Mouse (Mus musculus): ENCODE measurements at regions not wholly inside any gene's neighbourhood (a gene's known extent, or its start where the extent isn't known, plus 50 kb on each side); places are given as distances from the start of the nearest gene placed in this dataset.
A peak's percentile ranks its signal among the peaks of the same experiment; 100 is the strongest.

DNA sequence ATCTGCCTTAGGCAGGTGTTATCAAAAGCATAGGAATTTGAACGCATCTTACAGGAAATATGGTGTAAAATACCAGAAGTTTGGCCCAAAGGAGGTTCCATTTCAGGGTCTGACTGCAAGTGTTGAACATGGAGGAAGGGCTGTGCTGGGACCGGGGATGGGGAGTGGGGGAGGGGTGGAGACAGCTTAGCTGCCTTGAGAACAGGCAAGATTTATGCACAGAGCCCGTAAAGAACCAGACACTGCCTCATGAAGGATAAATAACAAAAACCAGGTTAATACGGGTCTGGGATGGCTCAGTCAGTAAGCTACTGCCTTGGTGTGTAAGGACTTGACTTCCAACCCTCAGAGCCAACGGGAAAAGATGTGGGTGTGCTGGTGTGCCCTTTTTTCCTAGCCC, 91.1 kb downstream of the 3110018I06Rik start:
- H3K4me2 ChIP-seq (replicated peaks; ENCODE audit: low read depth, low read length) = no peak overlapping the region
- 51% methylated on average over 5 of the region's 5 CpGs for WGBS
- H3K9me3 ChIP-seq (ENCODE audit: control insufficient read depth, low read depth, low read length) = no peaks in the 10 kb centered on the region
- no peak overlapping the region for H3K9ac ChIP-seq (replicated peaks; ENCODE audit: low read depth, low read length)
- H3K36me3 ChIP-seq (ENCODE audit: control insufficient read depth, insufficient read depth, low read length) = no peaks in the 10 kb centered on the region
- H3K4me3 ChIP-seq (ENCODE audit: low read depth, low read length) = no peak overlapping the region
- no peaks in the 10 kb centered on the region for H3K27me3 ChIP-seq (ENCODE audit: control insufficient read depth, insufficient read depth, low read length)
- no peak for ATAC-seq (ENCODE audit: insufficient number of reproducible peaks, insufficient read depth, low FRiP score, low read depth)
- H3K4me1 ChIP-seq (ENCODE audit: control insufficient read depth, insufficient read depth, low read length) = no peaks in the 10 kb centered on the region
- H3K27ac ChIP-seq (ENCODE audit: low read length) = no peak overlapping the region

DNA sequence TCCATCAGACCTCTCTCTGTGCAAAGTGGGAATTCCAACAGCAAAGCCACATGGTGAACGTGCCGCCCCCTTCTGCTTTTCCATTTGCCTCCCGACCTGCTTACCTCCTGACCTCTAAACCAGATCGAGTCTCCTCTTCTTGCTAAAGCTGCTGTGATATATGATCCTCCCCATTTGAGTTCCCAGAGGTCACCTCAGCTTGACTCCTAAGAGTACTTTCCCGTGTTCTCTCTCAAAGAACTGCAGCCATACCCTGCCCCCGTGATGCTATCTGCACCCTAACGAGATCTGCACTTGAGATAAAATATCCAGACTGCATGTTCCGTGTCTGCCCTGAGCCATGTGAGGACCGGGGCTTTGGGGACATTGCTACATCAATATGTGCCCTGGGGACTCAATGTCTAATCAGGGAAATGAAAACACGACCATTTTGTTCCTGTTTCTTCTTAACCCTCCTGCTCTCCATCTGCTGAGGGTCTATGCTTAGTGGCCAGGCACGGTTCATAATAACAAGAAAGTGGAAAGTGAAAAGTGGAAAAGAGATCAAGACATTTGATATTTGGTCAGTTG, 94.8 kb downstream of the 3110018I06Rik start:
- WGBS = 22% methylated on average over 11 of the region's 11 CpGs

DNA sequence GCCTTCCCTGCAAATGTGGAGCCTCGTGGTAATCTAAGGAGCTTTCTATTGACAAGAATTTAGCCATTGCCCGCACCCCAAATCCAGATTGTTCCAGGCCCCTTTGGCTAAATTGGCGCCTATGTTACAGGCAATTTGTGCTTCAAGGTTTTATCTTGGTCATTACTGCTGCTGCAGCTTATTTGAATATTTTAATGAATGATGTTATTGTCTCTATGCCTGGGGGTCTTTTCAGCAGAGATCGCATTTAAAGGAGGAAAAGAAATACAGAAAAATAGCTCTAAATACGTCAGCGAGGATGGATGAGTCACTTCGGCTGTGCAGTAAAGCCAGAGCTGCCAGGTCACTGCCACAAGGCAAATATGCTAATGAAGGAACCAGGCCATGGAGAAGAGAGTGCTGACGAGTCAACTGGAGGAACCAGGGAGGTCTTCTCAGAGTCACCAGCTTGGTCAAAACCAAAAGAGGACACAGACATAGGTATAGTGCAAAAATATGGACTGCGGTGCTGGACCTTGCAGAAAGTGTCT, 97.3 kb downstream of the 3110018I06Rik start:
- no peak overlapping the region for H3K27ac ChIP-seq (ENCODE audit: low read length)
- ATAC-seq (ENCODE audit: insufficient number of reproducible peaks, insufficient read depth, low FRiP score, low read depth) = no peak
- no peaks in the 10 kb centered on the region for H3K36me3 ChIP-seq (ENCODE audit: control insufficient read depth, insufficient read depth, low read length)
- H3K9me3 ChIP-seq (ENCODE audit: control insufficient read depth, low read depth, low read length) = no peaks in the 10 kb centered on the region
- no peaks in the 10 kb centered on the region for H3K4me1 ChIP-seq (ENCODE audit: control insufficient read depth, insufficient read depth, low read length)
- no peak overlapping the region for H3K9ac ChIP-seq (replicated peaks; ENCODE audit: low read depth, low read length)
- H3K27me3 ChIP-seq (ENCODE audit: control insufficient read depth, insufficient read depth, low read length) = no peaks in the 10 kb centered on the region
- H3K4me3 ChIP-seq (ENCODE audit: low read depth, low read length) = no peak overlapping the region
- no peak overlapping the region for H3K4me2 ChIP-seq (replicated peaks; ENCODE audit: low read depth, low read length)
- 72% methylated on average over 9 of the region's 9 CpGs for WGBS

More for the DNA sequence above, 94.8 kb downstream of the 3110018I06Rik start:
- H3K4me3 ChIP-seq (ENCODE audit: low read depth, low read length) = no peak overlapping the region
- no peaks in the 10 kb centered on the region for H3K27me3 ChIP-seq (ENCODE audit: control insufficient read depth, insufficient read depth, low read length)
- H3K4me2 ChIP-seq (replicated peaks; ENCODE audit: low read depth, low read length) = no peak overlapping the region
- H3K36me3 ChIP-seq (ENCODE audit: control insufficient read depth, insufficient read depth, low read length) = no peaks in the 10 kb centered on the region
- no peaks in the 10 kb centered on the region for H3K9me3 ChIP-seq (ENCODE audit: control insufficient read depth, low read depth, low read length)
- H3K9ac ChIP-seq (replicated peaks; ENCODE audit: low read depth, low read length) = no peak overlapping the region
- no peaks in the 10 kb centered on the region for H3K4me1 ChIP-seq (ENCODE audit: control insufficient read depth, insufficient read depth, low read length)
- no peak for ATAC-seq (ENCODE audit: insufficient number of reproducible peaks, insufficient read depth, low FRiP score, low read depth)
- H3K27ac ChIP-seq (ENCODE audit: low read length) = no peak overlapping the region

DNA sequence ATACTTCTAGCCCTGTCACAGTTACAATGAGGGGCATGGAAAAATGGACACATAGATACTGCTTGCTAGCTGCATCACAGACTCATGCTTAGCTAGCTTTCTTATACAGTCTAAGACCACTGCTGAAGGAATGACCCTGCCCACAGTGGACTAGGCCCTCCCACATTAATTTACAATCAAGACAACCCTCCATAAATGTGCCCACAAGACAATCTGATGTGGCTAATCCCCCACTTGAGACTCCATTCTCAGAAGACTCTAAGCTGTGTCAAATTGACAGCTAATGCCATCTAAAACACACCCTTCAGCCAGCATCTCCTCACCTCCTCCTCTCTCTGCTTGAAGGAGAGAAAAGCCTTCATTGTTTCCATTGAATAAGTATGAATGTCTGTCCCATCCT, 107.8 kb downstream of the 3110018I06Rik start:
- ATAC-seq (ENCODE audit: insufficient number of reproducible peaks, insufficient read depth, low FRiP score, low read depth) = no peak
- Histone ChIP-seq H3K9me3 (ENCODE audit: control insufficient read depth, low read depth, low read length) (no peaks in the 10 kb centered on the region), H3K36me3 (ENCODE audit: control insufficient read depth, insufficient read depth, low read length) (no peaks in the 10 kb centered on the region), H3K27me3 (ENCODE audit: control insufficient read depth, insufficient read depth, low read length) (no peaks in the 10 kb centered on the region), H3K27ac (ENCODE audit: low read length) (no peak overlapping the region), H3K9ac (replicated peaks; ENCODE audit: low read depth, low read length) (no peak overlapping the region), H3K4me3 (ENCODE audit: low read depth, low read length) (no peak overlapping the region), H3K4me2 (replicated peaks; ENCODE audit: low read depth, low read length) (no peak overlapping the region), H3K4me1 (ENCODE audit: control insufficient read depth, insufficient read depth, low read length) (no peaks in the 10 kb centered on the region)

DNA sequence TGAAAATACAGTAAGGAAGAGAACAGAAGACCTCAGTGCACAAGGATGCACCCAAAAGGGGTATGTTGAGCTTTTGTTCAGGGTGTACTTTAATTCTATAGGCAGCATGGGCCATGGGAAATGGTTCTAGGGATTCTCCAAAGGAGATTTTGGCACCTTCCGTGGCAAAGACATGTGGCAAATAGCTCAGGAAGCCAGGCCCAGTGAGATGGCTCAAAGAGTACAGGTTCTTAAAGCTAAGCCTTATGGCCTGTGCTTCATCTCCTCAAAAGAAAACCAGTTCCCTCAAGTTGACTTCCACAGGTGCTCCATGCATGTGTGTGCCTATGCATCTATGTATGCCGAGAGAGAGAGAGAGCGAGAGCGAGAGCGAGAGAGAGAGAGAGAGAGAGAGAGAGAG, 112.1 kb downstream of the 3110018I06Rik start:
- H3K4me3 ChIP-seq (ENCODE audit: low read depth, low read length) = no peak overlapping the region
- 95% methylated on average over 5 of the region's 5 CpGs for WGBS
- no peaks in the 10 kb centered on the region for H3K36me3 ChIP-seq (ENCODE audit: control insufficient read depth, insufficient read depth, low read length)
- ATAC-seq (ENCODE audit: insufficient number of reproducible peaks, insufficient read depth, low FRiP score, low read depth) = no peak
- H3K27ac ChIP-seq (ENCODE audit: low read length) = no peak overlapping the region
- H3K9me3 ChIP-seq (ENCODE audit: control insufficient read depth, low read depth, low read length) = no peaks in the 10 kb centered on the region
- H3K4me1 ChIP-seq (ENCODE audit: control insufficient read depth, insufficient read depth, low read length) = no peaks in the 10 kb centered on the region
- H3K9ac ChIP-seq (replicated peaks; ENCODE audit: low read depth, low read length) = no peak overlapping the region
- H3K27me3 ChIP-seq (ENCODE audit: control insufficient read depth, insufficient read depth, low read length) = no peaks in the 10 kb centered on the region
- no peak overlapping the region for H3K4me2 ChIP-seq (replicated peaks; ENCODE audit: low read depth, low read length)

DNA sequence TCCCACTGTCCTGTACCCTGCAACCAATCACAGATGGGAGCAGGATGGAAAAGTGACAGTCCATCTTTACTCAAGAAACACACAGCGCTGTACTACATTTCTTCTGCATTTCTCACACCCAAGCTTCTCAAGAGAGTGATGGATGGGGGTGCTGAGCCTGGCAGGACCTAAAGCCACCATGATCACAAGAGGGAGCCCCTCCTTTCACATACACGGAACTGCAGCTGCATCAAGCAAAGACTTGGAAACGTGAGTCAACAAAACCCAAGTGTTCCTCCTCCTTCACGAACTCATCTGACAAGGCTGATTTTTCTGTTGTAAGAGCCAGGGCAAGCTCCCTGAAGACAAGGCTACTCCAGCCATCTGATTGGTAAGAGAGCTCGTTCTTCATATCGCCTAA, 120.5 kb downstream of the 3110018I06Rik start:
- H3K36me3 ChIP-seq (ENCODE audit: control insufficient read depth, insufficient read depth, low read length) = no peaks in the 10 kb centered on the region
- H3K4me1 ChIP-seq (ENCODE audit: control insufficient read depth, insufficient read depth, low read length) = no peaks in the 10 kb centered on the region
- no peaks in the 10 kb centered on the region for H3K9me3 ChIP-seq (ENCODE audit: control insufficient read depth, low read depth, low read length)
- no peak overlapping the region for H3K4me2 ChIP-seq (replicated peaks; ENCODE audit: low read depth, low read length)
- H3K4me3 ChIP-seq (ENCODE audit: low read depth, low read length) = no peak overlapping the region
- WGBS = 59% methylated on average over 6 of the region's 6 CpGs
- no peak overlapping the region for H3K9ac ChIP-seq (replicated peaks; ENCODE audit: low read depth, low read length)
- H3K27ac ChIP-seq (ENCODE audit: low read length) = no peak overlapping the region
- H3K27me3 ChIP-seq (ENCODE audit: control insufficient read depth, insufficient read depth, low read length) = no peaks in the 10 kb centered on the region
- no peak for ATAC-seq (ENCODE audit: insufficient number of reproducible peaks, insufficient read depth, low FRiP score, low read depth)

DNA sequence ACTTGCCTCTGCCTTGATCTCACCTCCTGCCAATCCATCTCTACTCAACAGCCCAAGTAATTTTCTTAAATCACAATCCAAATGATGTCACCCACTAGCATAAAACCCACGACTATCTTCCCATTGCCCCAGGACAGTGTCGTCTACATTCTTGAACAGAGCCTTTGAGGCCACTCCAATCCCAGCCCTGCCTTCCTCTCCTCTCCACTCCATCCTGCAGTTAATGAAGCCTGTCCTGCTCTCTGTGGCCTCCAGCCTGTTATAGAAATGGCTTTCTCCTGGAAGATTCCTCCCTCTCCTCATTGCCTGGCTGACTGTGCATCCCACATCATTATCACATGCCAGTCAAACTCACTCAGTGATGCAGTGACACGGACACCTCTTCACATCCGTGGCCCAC, 121.6 kb downstream of the 3110018I06Rik start:
- Histone ChIP-seq H3K27me3 (ENCODE audit: control insufficient read depth, insufficient read depth, low read length) (no peaks in the 10 kb centered on the region), H3K9ac (replicated peaks; ENCODE audit: low read depth, low read length) (no peak overlapping the region), H3K4me2 (replicated peaks; ENCODE audit: low read depth, low read length) (no peak overlapping the region), H3K9me3 (ENCODE audit: control insufficient read depth, low read depth, low read length) (no peaks in the 10 kb centered on the region), H3K4me3 (ENCODE audit: low read depth, low read length) (no peak overlapping the region), H3K27ac (ENCODE audit: low read length) (no peak overlapping the region), H3K36me3 (ENCODE audit: control insufficient read depth, insufficient read depth, low read length) (no peaks in the 10 kb centered on the region), H3K4me1 (ENCODE audit: control insufficient read depth, insufficient read depth, low read length) (no peaks in the 10 kb centered on the region)
- no peak for ATAC-seq (ENCODE audit: insufficient number of reproducible peaks, insufficient read depth, low FRiP score, low read depth)
- 80% methylated on average over 4 of the region's 4 CpGs for WGBS

DNA sequence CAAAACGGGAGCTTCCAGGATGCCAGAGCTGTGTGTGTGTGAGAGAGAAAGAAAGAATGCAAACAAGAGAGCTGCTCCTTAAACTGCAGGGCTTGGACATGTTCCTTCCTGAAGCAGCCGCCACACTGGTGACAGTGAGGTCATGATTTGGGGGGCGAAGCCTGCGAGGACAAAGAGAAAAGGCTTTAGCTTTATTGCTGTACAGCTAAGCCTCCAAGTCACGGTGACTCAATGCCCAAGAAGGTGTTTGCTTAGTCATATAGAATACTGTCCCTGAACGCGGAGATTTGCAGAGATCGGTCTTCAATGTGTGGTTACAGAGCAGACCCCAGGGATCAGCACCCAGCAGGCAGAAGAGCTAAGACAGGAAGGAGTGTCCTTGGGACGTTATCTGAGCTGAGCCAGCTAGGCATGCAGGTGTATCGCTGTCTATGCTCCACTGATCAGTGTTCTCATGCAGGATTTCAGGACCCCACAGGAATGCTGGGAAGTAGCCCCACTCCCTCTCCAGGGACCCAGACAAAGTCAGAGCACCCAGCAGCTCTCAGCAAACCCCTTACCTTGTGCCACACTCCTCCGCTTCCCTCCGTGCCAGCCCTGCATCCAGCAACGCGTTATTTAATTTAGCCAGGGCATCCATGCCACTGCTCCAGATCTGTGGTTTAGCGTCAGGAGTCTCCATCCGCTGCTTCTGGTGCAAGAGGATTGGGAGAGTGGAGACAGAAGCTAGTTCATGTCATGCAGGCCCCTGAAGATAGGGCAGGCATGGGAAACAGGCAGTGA, 129.0 kb downstream of the 3110018I06Rik start:
- no peak overlapping the region for H3K9ac ChIP-seq (replicated peaks; ENCODE audit: low read depth, low read length)
- WGBS = 71% methylated on average over 16 of the region's 16 CpGs
- no peaks in the 10 kb centered on the region for H3K27me3 ChIP-seq (ENCODE audit: control insufficient read depth, insufficient read depth, low read length)
- no peak for ATAC-seq (ENCODE audit: insufficient number of reproducible peaks, insufficient read depth, low FRiP score, low read depth)
- no peaks in the 10 kb centered on the region for H3K4me1 ChIP-seq (ENCODE audit: control insufficient read depth, insufficient read depth, low read length)
- no peak overlapping the region for H3K4me2 ChIP-seq (replicated peaks; ENCODE audit: low read depth, low read length)
- H3K4me3 ChIP-seq (ENCODE audit: low read depth, low read length) = no peak overlapping the region
- H3K9me3 ChIP-seq (ENCODE audit: control insufficient read depth, low read depth, low read length) = no peaks in the 10 kb centered on the region
- no peaks in the 10 kb centered on the region for H3K36me3 ChIP-seq (ENCODE audit: control insufficient read depth, insufficient read depth, low read length)
- H3K27ac ChIP-seq (ENCODE audit: low read length) = peak overlapping the region; percentile 44; the same call in 1 of the 2 replicates

All from stomach, embryonic 14.5 days (tissue).